Mouse (Mus musculus) layer of hippocampus, adult 2 months (tissue): ENCODE measurements at regions not wholly inside any gene's neighbourhood (a gene's known extent, or its start where the extent isn't known, plus 50 kb on each side); places are given as distances from the start of the nearest gene placed in this dataset.

Experiments
- DNase-seq, 2 experiments: peaks; one replicate each; pipeline ENCODE4 v3.0.0; 2022; ENCODE audit warnings: low spot score in 2 of 2
- H3K27ac ChIP-seq: fragments of 200-600 bp; 2 replicates; pipeline ENCODE4 v1.8.1; 2022
- H3K4me3 ChIP-seq: fragments of 200-600 bp; 2 replicates; pipeline ENCODE4 v1.8.1; 2022; ENCODE audit warnings: mild to moderate bottlenecking
- CTCF ChIP-seq: fragments of 200-600 bp; conservative IDR thresholded peaks from 2 replicates; pipeline ENCODE4 v1.8.1; 2022; ENCODE audit warnings: antibody characterized with exemption, mild to moderate bottlenecking, moderate library complexity

- H3K27ac ChIP-seq = peak overlapping the region; percentile 100
- peak overlapping the region; percentile 59 for H3K4me3 ChIP-seq
- no peak for DNase-seq
- TF ChIP-seq CTCF = no peak
These were observed 70.4 kb upstream of the Ppara start for GRCm38 (mm10) chr15:85664432-85664828.

- DNase-seq = no peak
- Histone ChIP-seq H3K27ac (peak overlapping the region; percentile 100), H3K4me3 (peak overlapping the region; percentile 59)
- no peak for TF ChIP-seq CTCF
These were observed 69.5 kb upstream of the Ppara start for GRCm38 (mm10) chr15:85665181-85665821.

- TF ChIP-seq CTCF = no peak
- peak overlapping the region; percentile 100 for H3K27ac ChIP-seq
- H3K4me3 ChIP-seq = peak overlapping the region; percentile 59
- no peak for DNase-seq
These were observed 68.3 kb upstream of the Ppara start for GRCm38 (mm10) chr15:85666496-85666895.

GRCm38 (mm10) chr15:85667381-85667791, 67.4 kb upstream of the Ppara start:
- DNase-seq = no peak
- peak overlapping the region; percentile 100 for H3K27ac ChIP-seq
- no peak for TF ChIP-seq CTCF
- peak overlapping the region; percentile 59 for H3K4me3 ChIP-seq

- no peak for DNase-seq
- peak overlapping the region; percentile 100 for H3K27ac ChIP-seq
- TF ChIP-seq CTCF = no peak
- H3K4me3 ChIP-seq = peak overlapping the region; percentile 92
These were observed 66.7 kb upstream of the Ppara start for GRCm38 (mm10) chr15:85667906-85668590.

GRCm38 (mm10) chr15:85668871-85669651, 65.7 kb upstream of the Ppara start:
- TF ChIP-seq CTCF = no peak
- H3K4me3 ChIP-seq = peak overlapping the region; percentile 92
- peak overlapping the region; percentile 100 for H3K27ac ChIP-seq
- no peak for DNase-seq

- Histone ChIP-seq H3K4me3 (peak overlapping the region; percentile 92), H3K27ac (peak overlapping the region; percentile 100)
- peak; percentile 74 to 83 for DNase-seq
- TF ChIP-seq CTCF = no peak
These were observed 65.1 kb upstream of the Ppara start for GRCm38 (mm10) chr15:85669652-85670175.

GRCm38 (mm10) chr15:85670176-85670788, 64.5 kb upstream of the Ppara start:
- Histone ChIP-seq H3K4me3 (peak overlapping the region; percentile 92), H3K27ac (peak overlapping the region; percentile 100)
- TF ChIP-seq CTCF = no peak
- peak; percentile 64 to 73 for DNase-seq

- Histone ChIP-seq H3K4me3 (peak overlapping the region; percentile 96), H3K27ac (peak overlapping the region; percentile 100)
- TF ChIP-seq CTCF = 0 out of 2 replicates have a peak, but pooled peaks have one; percentile 3
- peak; percentile 88 for DNase-seq
These were observed 63.7 kb upstream of the Ppara start for GRCm38 (mm10) chr15:85670789-85671700.

- DNase-seq = no peak
- peak overlapping the region; percentile 100 for H3K27ac ChIP-seq
- peak overlapping the region; percentile 96 for H3K4me3 ChIP-seq
- TF ChIP-seq CTCF = no peak
These were observed 63.0 kb upstream of the Ppara start for GRCm38 (mm10) chr15:85671701-85672191.

GRCm38 (mm10) chr15:85672376-85672775, 62.4 kb upstream of the Ppara start:
- DNase-seq = no peak
- TF ChIP-seq CTCF = no peak
- peak overlapping the region; percentile 100 for H3K27ac ChIP-seq
- peak overlapping the region; percentile 96 for H3K4me3 ChIP-seq
